Mouse (Mus musculus): ENCODE results near the gene Atp2b1.

DNA sequence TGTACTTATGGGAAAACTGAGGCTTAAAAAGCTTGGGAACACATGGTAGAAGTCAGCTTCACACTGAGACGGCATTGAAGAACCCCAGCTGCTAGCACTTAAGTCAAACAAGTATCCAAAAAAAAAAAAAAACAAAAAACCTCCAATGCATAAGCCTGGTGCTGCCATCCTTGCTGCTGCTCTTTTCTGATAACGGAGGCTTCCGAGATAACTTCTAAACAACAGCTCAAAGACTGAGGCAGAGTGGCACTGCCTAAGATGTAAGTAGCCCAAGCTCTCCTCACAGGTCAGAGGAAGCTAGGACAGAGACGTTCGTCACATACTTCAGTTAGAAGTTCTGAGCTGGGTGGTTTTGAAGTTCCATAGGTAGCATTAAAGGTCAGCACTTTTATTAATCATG lies 113.3 kb downstream of the Atp2b1 start:
- no peak for TF ChIP-seq TCF12 (IDR thresholded peaks at IDR 0.05; ENCODE audit: insufficient read depth, poor library complexity, severe bottlenecking)
- TF ChIP-seq POLR2A (IDR thresholded peaks at IDR 0.05; ENCODE audit: insufficient read length, low read depth), result no peak
- TF ChIP-seq MAX (IDR thresholded peaks at IDR 0.05; ENCODE audit: low read depth), result no peak
- no peak for TF ChIP-seq MYOG (IDR thresholded peaks at IDR 0.05; ENCODE audit: control insufficient read depth in 1 of 3, insufficient read depth in 1 of 3, insufficient read length in 2 of 3, low read depth in 2 of 3)
- no peak for TF ChIP-seq E2F4 (IDR thresholded peaks at IDR 0.05; ENCODE audit: insufficient read depth)
- no peak for TF ChIP-seq SRF (IDR thresholded peaks at IDR 0.05; ENCODE audit: control insufficient read depth, insufficient read length, low read depth)
- no peak for TF ChIP-seq POLR2AphosphoS2 (IDR thresholded peaks at IDR 0.05; ENCODE audit: insufficient read length, low read depth)
- no peak for TF ChIP-seq MYOD1 (IDR thresholded peaks at IDR 0.05; ENCODE audit: control insufficient read depth in 1 of 3, insufficient read length in 2 of 3, low read depth in 2 of 3)
- TF ChIP-seq TCF3 (IDR thresholded peaks at IDR 0.05; ENCODE audit: insufficient read length, low read depth), result no peak
